Mouse (Mus musculus) bone marrow, adult 2 months (tissue): ENCODE measurements around the gene Slc39a3.

Experiments
- CTCF ChIP-seq: fragments of 200-500 bp; IDR thresholded peaks from 2 replicates; pipeline ENCODE4 v1.5.1; 2011; ENCODE audit warnings: low read length, control low read depth; ENCODE audit not compliant: control insufficient read depth, insufficient read depth
- POLR2A ChIP-seq: fragments of 200-500 bp; IDR thresholded peaks from 2 replicates; pipeline ENCODE4 v1.6.1; 2011; ENCODE audit warnings: low read depth, mild to moderate bottlenecking, control low read depth, low read length, borderline replicate concordance; ENCODE audit not compliant: control insufficient read depth

DNA sequence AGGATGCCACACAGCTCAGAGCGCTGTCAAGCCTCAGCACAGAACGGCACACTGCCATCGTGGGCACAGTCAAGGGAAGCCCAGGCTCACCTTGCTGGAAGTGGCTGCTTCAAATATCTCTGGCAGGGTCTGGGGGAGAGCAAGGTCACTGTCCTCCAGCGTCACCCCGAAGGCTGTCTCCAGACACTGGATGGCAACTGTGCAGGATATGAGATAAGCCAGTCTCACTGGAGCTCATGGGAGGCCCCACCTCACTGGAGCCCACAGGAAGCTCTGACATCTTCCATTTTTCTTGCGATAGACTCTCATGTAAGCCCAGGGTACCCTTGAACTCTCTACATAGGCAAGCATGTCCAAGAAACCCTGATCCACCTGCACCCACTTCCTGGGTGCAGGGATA is 13.9 kb upstream of the Slc39a3 start:
- TF ChIP-seq CTCF (no peak), POLR2A (no peak)
